Mouse (Mus musculus) olfactory bulb, adult 2 months (tissue): ENCODE results near the gene Clpb.

ENCODE experiments used
- CTCF ChIP-seq: fragments of 200-500 bp; IDR thresholded peaks from 2 replicates; pipeline ENCODE4 v1.5.1; 2012; ENCODE audit warnings: low read depth, mild to moderate bottlenecking, low read length, moderate library complexity; ENCODE audit not compliant: insufficient read depth
- POLR2A ChIP-seq: fragments of 200-500 bp; IDR thresholded peaks from 2 replicates; pipeline ENCODE4 v1.6.1; 2012; ENCODE audit warnings: mild to moderate bottlenecking, low read depth, low read length, moderate library complexity; ENCODE audit not compliant: insufficient read depth

DNA sequence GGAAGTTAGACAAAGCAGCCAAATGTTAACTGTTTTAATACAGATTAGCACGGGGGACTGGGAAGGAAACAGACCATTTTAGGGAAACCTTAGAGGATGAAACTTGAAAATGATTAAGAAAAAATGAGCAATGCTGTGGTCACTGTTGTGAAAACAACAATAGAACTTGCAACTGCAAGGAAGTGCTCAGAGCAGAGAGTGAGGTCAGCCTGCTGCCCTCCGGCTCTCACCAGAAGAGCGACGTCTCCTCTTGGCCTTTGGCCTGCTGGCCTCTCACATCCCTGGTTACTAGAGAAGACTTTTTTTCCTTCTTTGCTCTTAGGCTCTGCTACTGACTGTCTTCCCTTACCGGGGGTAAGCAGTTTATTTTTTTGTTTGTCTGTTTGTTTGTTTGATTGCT lies 19.5 kb downstream of the Clpb start:
- TF ChIP-seq CTCF (no peak), POLR2A (no peak)
